Mouse (Mus musculus): Measurements from ENCODE around the gene Arid5b. TPM values are rescaled to one million over a fixed set of nuclear protein-coding genes. Genes with fewer than 3 reads are reported as not detected.
A peak's percentile ranks its signal among the peaks of the same experiment; 100 is the strongest.

The Arid5b gene
- total RNA-seq, 2 experiments from 2014 or later, result 19.1 to 22.8 TPM

- peak; percentile 92 to 94 for DNase-seq
Observed at GRCm38 (mm10) chr10:68136480-68137083, 142.0 kb downstream of the Arid5b start.

DNA sequence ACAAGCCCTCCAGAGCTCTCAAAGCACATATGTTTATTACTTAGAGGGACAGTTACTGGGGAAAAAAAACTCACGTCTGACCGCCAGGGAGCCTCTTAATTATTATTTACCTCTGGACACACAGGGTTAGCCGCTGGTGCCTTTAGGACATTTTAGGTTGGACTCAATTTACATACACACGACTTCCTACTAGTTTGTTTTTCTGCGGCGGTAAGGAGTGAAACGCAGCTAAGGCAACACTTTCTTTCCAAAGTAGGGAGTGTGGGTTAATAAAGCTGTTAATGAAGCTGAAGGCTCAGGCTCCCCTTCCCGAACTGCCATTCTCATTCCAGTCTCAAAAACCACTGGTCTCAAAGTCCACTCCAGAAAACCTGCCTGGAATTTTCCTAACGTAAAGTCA lies 142.5 kb downstream of the Arid5b start:
- DNase-seq, result no peak

DNA sequence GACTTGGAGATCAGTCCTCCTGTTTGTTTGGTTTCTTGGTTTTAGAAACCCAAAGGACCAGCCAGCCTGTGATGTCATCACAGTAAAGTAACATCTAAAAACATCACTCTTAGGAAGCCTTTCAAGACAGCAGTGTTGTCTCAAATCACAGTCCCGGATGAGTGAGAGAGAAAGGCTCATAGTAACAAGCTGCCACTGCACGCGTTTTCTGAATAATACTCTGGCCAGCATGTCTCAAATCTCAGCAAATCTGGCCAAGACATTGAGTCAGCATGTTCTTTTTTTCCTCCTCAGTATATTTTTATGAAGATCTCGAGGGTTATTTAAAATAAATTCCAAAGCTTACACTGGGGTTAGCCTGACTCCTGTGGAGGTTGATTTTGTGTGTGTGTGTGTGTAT lies 143.1 kb downstream of the Arid5b start:
- peak; percentile 50 to 68 for DNase-seq

DNA sequence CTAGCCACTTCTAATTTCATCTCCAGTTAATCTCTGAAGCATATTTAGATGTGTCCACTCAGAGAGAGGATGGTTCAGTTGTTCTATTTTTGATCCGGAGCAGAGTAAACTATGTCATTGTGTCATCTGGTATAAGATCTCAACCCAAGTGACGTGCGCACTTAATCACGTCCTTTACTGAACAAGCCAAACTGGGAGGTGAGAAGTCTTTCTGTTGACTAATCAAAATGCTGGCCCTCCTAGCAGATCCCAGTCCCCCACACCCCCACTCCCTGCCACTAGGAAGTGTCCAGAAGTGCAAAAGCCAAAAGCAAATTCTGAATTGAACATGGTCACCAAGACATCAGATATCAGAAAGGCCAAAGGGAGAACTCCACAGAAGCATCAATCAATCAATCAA lies 144.0 kb downstream of the Arid5b start:
- peak in 1 of 2 experiments; percentile 54 for DNase-seq

GRCm38 (mm10) chr10:68134071-68134470 lies 144.5 kb downstream of the Arid5b start:
- peak in 1 of 2 experiments; percentile 31 for DNase-seq

GRCm38 (mm10) chr10:68132636-68133035 lies 145.9 kb downstream of the Arid5b start:
- peak in 1 of 2 experiments; percentile 58 for DNase-seq

DNA sequence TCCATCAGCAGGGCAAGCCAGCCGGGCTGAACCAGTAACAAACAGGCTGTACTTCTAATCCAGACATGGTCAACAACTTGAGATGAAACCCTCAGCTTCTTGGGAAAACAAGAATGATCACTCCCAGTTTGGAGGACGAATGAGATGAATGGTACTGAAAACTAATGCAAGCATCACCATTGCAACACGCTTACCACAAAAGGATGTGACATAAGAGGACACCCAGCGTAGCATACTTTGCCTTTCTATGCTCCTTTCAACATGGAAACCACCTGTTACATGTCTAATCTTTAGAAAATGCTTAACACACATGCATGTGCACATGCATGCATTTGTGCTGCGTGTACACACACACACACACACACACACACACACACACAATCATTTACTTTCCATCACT lies 146.4 kb downstream of the Arid5b start:
- no peak for DNase-seq

DNA sequence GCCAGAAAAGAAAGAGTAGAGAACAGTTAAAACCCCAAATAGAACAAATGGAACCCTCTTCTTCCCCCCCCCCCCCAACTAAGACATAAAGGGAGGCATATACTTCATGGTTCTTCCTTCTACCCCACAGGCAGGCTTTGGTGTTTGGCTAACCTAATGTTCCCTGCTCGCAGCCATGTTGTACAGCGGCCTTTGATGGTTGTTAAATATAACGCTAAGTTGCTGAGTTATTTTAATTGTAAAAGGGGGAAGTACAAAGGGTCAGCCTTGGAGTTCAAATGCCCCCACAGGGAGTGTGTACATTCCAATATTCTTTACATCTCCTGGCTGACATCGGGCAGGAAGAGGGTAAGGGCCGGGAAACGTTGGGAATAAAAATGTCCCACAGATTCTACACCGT lies 148.9 kb downstream of the Arid5b start:
- DNase-seq, result no peak

DNA sequence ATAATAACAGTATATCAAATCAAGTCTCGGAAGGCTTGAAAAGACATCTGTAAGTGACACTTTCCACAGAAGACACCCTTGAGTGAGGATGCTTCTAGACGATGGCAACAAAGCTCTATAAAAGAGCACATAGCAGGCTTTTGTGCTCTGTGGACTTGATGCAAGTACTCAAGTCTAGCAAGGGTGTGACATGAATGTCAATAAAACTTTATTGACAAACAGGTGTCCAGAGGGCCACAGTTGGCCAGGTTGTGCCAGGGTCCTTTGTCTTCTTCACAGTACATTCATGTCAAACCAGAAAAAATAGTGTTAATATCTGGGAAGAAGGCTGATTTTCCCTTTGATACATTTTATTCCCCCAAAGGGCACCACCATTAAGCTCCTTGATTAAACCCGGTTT lies 149.5 kb downstream of the Arid5b start:
- DNase-seq, result no peak

DNA sequence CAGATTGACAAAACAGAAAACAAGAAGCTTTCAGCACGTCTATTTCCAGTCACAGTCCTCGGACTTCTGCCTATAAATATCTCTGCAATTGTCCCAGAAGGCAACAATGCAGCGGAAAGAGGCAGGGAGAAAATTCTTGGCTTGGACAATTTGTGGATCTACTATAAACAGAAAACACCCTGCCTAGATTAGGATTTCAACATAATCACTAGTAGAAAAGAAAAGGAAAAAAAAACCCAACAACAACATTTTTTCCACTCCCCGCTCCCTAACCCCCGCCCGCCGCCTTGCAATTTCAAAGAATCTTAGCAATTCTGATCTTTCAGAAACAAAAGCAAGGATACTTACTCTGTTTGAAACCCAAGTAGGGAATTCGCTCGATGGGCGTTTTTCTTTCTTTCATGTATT lies 150.1 kb downstream of the Arid5b start:
- DNase-seq, result peak; percentile 79 to 91

DNA sequence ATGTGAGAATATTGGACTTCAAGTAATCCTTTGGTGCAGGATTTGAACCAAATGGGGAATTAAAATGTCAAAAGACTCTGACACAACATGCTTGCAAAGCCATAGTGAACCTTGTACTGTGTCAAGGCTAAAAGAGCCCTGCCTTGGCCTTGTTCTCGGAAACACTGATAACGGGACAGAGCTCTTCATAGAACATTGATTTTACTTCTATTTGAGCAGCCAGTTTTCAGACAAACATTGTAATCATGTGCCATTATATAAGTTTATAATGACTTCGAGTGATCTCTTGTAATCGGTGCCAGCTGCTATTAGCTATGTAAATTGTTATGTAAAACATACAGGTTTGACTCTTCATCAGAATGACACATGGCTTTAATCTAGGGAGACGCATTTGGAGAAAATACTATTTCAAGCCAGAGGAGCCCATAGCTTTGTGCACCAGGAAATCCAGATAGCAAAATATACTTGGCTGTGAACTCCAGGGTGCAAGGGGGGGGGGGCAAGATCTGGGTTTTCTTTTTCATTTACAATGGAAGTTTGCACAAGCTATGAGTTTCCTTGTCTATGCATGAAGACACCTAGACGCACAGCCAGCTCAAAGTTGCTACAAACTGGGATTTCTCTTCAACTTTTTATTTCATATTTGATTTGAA lies 150.8 kb downstream of the Arid5b start:
- peak in 1 of 2 experiments; percentile 45 for DNase-seq

- DNase-seq, result peak in 1 of 2 experiments; percentile 52
Observed at GRCm38 (mm10) chr10:68127104-68127503, 151.4 kb downstream of the Arid5b start.

GRCm38 (mm10) chr10:68126551-68126950 lies 152.0 kb downstream of the Arid5b start:
- DNase-seq, result peak in 1 of 2 experiments; percentile 14

DNA sequence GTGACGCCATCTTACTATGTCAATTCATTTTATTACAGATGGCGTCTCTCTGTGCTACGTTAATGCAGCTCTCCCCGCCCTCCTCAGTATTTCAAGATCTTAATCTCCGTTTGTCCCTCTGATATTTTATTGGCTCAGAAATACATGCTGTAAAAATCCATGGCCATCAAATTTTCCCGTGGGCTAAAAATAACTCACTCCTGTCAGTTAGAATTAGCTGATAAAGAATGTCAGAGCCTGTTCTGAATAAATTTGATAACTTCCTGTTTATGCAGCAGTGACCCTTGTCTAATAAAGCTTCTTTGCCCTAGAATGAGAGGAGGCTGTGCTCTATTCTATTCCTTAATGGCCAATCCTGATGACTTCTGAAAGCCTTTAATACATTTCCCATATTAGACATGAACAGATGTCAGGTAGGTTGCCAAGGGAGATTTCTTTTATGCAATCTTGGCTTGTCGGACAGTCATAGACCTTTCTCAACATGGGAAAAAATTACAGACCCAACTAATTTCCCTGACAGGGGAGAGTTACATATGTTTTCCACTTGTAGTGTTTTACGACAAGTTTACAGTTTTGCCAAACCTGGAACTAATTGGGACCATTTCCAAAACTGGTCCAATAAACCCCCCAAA lies 152.5 kb downstream of the Arid5b start:
- peak in 1 of 2 experiments; percentile 72 for DNase-seq

DNA sequence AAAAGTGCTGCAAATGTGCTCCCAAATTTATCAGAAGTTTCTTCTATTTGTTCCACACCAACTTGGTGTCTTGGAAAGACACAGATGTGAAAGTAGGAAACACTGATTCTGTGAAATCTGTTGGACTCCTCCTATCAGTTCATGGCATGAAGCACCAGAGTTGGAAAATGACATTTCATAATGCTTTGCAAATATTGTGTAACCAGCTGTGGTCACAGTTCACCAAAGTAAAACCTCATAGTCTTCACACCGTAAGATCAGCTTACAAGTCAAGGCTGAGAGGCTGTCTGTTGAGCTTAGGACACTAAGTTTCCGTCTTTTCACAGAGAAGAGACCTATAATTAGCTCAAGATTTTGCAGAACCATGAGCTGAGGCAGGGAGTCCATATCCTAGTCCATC lies 153.6 kb downstream of the Arid5b start:
- peak in 1 of 2 experiments; percentile 62 for DNase-seq

- DNase-seq, result no peak
Observed at GRCm38 (mm10) chr10:68123446-68123845, 155.1 kb downstream of the Arid5b start.

- DNase-seq, result peak; percentile 89
Observed at GRCm38 (mm10) chr10:68121960-68122359, 156.6 kb downstream of the Arid5b start.

DNA sequence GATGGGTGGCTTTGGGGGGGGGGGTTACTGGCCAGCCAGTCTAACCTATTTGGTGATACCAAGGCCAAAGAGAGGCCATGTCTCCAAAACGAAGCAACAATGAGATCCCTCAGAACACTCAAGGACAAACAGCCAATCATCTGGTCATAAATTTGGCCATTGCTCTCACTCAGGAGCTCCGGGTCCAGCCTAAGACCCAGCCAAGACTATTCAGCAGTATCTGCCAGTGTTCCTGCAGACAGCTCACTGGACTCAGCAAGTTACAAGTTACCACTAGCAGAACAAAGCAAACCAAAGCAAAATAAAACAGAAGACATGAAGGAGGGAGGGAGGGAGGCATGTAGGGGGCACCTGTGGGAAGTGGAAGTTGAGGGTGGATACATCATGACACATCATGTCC lies 157.3 kb downstream of the Arid5b start:
- no peak for DNase-seq

DNA sequence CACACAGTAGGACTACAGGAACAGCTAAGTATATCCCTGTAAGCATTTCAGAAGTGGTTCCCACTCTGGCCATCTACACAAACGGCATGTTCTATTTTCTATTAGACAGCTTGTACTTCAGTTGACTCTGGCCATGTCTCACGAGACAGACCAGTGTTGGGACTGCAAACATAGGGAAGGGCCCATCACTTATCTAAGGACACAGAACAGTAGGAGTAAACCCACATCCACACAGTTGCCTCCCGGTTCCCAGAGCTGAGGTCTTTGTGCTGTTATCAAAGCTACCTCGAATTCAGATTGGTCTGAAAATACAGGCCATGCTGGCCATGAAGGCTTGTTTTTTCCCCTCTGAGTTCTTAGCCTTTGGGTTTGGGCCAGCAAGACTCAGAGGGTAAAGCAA lies 158.5 kb downstream of the Arid5b start:
- no peak for DNase-seq

DNA sequence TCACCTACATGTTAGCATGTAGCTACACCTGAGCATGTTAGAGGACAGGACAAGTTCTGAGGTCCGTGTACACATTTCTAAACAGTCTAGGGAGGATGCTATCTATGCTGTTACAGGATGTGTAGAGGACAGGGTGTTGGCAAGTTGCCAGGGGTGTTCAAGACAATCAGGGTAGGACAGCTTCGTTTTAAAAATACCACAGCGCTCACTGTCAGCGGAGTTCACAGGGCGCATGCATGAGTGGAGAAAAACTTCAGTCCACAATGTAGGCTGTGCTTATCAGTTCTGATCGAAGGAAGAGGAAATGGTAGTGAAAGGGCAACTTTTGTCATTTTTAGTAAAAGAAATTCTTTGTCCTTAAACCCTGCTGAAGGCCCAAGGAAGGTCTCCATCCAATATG lies 159.3 kb downstream of the Arid5b start:
- peak in 1 of 2 experiments; percentile 62 for DNase-seq

GRCm38 (mm10) chr10:68114955-68115354 lies 163.6 kb downstream of the Arid5b start:
- DNase-seq, result no peak

GRCm38 (mm10) chr10:68113645-68114044 lies 164.9 kb downstream of the Arid5b start:
- DNase-seq, result no peak

DNA sequence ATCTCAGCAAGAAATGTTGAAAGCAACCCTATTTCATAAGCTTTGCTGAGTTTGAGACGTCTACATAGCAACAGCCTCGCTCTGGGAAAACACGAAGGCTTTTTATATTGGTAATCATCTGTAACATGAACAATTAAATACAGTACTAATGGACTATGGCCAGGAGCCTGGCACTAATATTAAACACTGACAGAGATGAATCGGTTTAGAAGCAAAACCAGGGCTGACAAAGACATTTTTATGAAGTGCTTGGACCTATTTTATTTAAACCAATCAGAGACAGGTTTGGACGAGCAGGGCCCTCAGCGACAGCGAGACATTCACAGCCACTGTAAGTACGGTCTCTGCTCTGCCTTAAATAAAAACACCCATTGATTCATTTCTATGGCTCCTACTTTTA lies 165.6 kb downstream of the Arid5b start:
- no peak for DNase-seq

- no peak for DNase-seq
Observed at GRCm38 (mm10) chr10:68110607-68111006, 167.9 kb downstream of the Arid5b start.

All from heart, adult 18-20 months (tissue).